Mouse (Mus musculus) fibroblast of lung, adult 2 months (primary cell): ENCODE results near the gene Mettl23.
A peak's percentile ranks its signal among the peaks of the same experiment; 100 is the strongest.
"Not testable (repeated sequence)": the region's sequence is repeated elsewhere in the genome, so short reads cannot be mapped to it uniquely, and the experiment has no call there.

ENCODE experiments used
- DNase-seq: peaks from one replicate; pipeline ENCODE4 v3.0.0-alpha.2; 2011; ENCODE audit warnings: low read depth

Gene Mettl23

GRCm38 (mm10) chr11:116848086-116848876 lies 5.2 kb downstream of the Mettl23 start:
- no peak for DNase-seq

DNA sequence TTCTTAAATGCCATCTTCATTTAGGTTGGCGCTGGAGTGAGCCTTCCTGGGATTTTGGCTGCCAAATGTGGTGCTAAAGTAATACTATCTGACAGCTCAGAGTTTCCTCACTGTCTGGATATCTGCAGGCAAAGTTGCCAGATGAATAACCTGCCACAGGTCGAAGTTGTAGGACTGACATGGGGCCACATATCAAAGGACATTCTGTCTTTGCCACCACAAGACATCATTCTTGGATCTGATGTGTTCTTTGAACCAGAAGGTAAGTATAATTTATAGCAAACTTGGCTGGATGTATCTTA lies 5.8 kb downstream of the Mettl23 start:
- DNase-seq, result not testable (repeated sequence)

DNA sequence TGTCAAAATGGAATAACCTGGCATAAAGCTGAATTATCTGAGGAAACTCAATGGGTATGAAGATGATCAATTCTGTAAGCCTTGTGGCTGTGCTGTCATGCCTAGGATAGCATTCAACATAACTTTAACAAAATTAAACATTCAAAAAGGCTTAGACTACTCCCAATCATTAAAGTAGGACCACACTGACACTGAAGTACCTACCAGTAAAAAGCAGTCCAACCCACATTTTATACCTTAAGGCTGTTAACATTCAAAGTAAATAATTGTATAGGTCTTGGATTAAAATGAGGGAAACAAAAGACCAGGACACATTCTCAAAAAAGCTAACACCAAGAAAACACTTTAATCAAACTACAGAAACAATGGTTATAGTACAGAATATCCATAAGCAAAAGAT lies 6.5 kb downstream of the Mettl23 start:
- DNase-seq, result no peak

DNA sequence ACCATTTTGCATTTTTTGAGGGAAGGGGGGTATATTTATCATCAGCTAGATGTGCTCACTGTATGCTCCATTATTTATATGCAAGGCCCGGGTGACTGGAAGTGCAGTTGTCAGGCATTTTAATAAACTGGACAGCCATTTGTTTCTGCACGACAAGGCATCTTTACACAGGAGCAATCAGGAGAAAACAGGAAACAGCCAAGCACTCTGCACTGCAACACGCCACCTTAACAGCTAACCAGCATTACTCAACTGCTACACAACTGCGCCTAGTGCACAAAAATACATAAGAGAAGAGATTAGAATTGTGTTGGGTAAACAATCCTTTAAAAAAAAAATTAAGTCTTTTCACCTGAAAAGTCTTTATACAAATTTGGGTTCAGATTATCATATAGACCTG lies 7.0 kb downstream of the Mettl23 start:
- no peak for DNase-seq

- no peak for DNase-seq
Observed at GRCm38 (mm10) chr11:116850833-116851477, 7.9 kb downstream of the Mettl23 start.

GRCm38 (mm10) chr11:116851576-116852290 lies 8.7 kb downstream of the Mettl23 start:
- no peak for DNase-seq

- DNase-seq, result no peak
Observed at GRCm38 (mm10) chr11:116852291-116852890, 9.3 kb downstream of the Mettl23 start, which contains the start of gene Mfsd11. Gene Mfsd11 (plus strand): TSS chr11:116852440.

DNA sequence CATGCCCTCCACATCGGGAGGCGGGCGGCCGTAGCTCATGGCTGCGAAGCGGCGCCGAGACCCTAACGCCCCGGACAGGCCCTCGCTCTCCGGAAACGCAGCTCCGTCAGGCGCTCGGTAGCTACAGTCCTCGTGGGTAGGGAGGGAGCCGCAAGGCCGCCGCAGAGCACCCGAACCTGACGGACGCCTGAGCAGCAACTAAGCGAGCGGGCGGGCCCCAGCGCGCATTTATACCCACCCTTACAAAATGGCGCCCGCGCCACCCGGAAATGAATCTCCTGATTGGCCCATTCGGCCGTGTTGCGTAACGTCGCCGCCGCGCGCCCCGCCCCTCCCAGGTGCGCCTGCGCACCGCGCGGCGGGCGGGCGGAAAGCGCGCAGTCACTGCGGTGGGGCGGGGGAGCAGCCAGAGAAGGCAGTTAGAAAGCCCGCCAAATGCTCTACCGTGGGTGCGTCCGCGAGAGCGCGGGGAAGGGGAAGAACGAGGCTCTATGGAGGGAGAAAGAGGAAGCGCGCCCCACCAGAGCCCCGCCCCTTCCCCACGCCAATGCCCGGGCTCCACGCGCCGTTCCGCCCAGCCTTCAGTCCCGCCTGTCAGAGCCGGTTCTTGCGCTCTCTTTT lies 9.9 kb downstream of the Mettl23 start, which contains the start of gene Srsf2:
Gene Srsf2 (minus strand): TSS at position 204 of the 621 bp plus-strand sequence.
- DNase-seq, result peak; percentile 79

- peak; percentile 82 for DNase-seq
Observed at GRCm38 (mm10) chr11:116853512-116853928, 10.4 kb downstream of the Mettl23 start.

- no peak for DNase-seq
Observed at GRCm38 (mm10) chr11:116854279-116854678, 11.2 kb downstream of the Mettl23 start.

DNA sequence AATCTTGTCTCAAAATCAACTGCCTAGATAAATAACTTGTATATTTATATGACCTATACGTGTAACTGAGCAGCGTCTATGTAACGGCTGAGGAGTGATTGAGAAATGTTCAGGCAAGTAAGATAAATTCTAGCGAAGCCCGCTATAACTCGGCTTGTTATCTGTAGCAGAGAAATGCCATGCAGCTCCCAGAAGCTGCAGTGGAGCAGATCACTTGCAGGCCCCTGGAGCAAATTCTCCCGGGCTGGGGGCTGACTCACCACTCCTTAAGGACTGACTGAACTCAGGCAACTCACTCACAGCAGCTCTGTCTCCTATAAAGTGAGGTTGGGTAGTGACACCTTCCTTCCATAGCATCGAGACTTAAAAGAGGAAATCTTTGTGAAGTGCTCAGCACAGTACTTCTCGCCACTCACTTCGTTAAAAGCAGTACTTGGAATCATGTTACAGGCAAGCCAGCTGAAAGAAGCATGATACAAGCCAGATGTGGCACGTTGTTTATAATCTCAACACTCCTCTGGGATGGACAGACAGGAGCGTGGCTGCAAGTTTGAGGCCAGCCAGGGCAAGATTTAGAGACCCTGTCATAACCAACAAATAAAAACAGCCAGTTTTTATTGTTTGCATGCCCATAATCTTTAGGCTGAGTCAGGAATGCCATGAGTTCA lies 14.2 kb downstream of the Mettl23 start:
- DNase-seq, result no peak

DNA sequence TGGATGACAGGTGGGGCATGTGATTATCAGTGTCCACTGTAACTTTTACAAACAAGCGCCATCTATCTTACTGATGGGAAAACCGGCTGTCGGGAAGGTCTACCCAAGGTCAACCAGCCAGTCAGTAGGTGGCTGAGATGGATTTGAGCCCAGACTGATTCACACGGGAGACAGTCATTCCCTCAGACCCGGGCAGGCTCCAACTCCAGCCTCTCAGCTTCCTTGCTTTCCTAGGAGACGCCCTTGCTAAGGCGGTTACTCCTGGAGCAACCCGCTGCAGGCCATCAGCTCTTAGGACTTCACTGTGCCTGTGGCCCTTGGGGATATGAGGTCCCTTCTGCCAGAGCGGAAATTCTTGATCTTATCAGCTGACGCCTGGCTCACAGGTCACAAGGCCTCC lies 21.4 kb downstream of the Mettl23 start:
- DNase-seq, result no peak

DNA sequence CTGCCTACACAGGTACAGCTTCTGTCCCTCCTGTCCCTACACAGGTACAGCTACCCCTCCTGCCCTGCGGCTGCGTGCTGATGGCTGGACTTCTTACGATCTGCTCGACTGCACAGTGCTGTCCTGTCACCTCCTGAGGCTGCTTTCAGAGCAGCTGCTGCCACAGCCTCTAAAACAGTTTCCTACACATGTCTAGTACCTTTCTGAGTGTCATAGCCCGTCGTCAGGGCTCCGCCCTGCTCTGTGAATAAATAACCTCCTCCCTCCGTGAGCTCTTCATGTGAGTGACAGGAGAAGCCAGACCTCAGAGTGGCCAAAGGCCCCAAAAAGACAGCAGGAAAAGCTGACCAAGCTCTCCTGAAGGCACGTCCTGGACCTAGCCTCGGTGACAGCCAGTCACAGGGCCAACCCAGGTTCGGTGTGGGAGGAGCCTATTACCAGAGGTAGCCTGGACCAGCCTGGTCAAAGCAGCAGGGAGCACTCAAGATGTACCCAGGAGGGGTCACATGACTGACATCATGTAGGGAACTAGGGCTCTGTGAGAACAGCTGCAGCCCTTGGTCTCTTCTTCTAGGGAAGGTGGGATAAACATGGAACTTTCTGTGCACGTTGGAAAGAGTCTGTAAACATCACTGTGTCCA lies 23.0 kb downstream of the Mettl23 start:
- DNase-seq, result no peak

DNA sequence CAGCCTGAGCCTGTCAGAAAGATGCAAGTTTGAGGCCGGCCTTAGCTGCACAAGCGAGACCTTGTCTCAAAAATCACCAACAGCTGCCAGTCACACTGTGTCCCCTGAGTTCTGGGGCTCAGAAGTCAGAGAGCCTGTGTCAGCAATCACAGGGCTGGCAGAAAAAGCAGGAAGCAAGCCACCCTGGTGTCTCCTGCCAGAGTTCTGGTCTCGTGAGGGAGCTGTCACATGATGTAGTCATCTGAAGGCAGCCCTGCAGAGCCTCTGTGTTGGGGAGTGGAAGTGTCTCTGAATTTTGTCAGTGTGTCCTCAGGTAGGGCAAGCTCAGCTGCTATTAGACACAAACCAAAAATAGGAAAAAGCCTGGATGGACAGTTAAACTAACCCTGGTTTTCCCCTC lies 25.1 kb downstream of the Mettl23 start:
- no peak for DNase-seq

- DNase-seq, result no peak
Observed at GRCm38 (mm10) chr11:116869223-116869622, 26.1 kb downstream of the Mettl23 start.

DNA sequence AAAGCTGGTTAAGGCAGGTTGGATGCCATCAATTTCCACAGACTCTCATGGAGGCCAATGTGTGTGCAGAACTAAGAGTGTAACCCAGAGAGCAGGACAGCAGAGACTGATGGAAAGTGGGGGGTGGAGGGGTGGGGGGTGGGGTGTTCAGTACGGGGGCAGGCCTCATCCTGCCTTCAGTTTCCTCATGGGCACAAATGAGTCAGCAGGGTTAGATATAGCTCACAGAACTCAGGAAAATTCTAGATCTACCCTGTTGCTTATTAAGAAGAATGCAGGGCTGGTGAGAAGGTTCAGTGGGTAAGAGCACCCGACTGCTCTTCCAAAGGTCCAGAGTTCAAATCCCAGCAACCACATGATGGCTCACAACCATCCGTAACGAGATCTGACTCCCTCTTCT lies 26.6 kb downstream of the Mettl23 start:
- no peak for DNase-seq

GRCm38 (mm10) chr11:116871538-116871937 lies 28.5 kb downstream of the Mettl23 start:
- DNase-seq, result no peak

DNA sequence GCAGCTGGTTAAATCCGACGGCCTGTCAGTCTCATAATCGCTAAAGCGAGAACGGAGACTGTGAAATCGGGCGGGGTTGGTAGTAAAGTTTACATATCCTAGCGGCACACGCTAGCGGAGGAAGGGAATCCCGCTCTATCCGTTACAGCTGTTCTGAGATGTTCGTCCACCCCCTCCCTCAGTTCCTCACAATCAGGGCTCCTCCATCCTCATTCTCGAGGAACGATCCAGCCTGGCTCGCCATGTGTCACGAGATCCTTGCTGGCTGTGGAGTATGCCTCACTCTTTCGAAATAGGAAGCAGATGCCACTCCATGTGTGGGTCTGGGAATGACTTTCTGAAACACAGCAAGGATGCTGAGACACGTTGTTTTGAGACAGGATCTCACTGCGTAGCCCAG lies 30.9 kb downstream of the Mettl23 start:
- no peak for DNase-seq

DNA sequence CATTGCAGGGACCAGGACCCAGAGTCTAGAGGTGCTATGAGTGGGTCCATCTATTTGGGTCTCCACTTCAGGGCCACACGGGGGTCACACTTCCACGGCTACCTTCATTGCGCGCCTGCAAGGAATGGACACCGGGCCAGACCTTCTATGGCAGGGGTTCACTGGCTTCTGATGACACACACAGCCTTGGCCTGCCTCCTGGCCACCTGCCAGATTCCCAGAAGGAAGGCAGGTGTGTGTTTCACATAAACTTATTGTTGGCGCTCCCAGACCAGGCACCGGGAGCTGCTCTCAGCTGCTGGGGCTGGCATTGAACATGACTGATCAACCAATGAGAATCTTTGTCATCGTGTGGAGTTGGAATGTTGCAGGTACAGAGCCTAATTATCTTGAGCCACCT lies 35.4 kb downstream of the Mettl23 start:
- DNase-seq, result no peak

DNA sequence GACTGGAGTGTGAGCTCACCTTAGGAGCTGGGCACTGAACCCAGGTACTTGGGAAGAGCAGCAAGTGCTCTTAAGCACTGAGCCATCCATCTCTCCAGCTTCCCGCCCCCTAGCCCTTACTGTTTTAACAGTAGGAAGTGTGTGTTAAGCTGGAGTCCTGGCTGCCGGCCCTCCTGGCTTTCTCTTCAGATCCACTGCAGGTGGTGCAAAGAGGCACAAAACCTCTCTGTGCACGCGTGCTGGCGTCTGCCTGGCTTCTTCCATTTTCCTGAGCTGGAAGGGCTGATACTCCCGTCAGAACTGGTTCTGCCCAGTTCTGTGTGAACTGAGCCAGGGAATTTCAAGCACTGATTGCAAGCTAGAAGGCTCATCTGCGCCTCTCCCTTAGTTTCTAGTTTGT lies 37.8 kb downstream of the Mettl23 start:
- DNase-seq, result no peak

DNA sequence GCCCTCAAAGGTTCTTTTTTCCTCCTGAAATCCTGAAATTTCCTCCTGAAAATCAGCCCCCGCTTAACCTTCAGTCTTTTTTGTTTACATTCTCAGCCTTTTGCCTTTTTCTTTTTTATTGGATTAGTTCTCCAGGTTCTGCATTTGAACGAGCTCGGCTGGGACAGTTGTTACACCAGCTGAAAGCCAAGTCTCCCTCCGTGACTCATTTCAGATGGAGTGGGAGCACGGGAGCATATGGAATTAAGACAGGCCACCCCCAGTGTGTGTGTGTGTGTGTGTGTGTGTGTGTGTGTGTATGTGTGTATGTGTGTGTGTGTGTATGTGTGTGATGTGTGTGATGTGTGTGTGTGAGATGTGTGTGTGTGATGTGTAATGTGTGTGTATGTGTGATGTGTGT lies 38.4 kb downstream of the Mettl23 start:
- no peak for DNase-seq
